Mouse (Mus musculus): ENCODE measurements around the gene Lrba.

Gene Lrba

GRCm38 (mm10) chr3:86796716-86797115 lies 572.2 kb downstream of the Lrba start:
- peak; percentile 56 for DNase-seq (ENCODE audit: extremely low spot score)

DNA sequence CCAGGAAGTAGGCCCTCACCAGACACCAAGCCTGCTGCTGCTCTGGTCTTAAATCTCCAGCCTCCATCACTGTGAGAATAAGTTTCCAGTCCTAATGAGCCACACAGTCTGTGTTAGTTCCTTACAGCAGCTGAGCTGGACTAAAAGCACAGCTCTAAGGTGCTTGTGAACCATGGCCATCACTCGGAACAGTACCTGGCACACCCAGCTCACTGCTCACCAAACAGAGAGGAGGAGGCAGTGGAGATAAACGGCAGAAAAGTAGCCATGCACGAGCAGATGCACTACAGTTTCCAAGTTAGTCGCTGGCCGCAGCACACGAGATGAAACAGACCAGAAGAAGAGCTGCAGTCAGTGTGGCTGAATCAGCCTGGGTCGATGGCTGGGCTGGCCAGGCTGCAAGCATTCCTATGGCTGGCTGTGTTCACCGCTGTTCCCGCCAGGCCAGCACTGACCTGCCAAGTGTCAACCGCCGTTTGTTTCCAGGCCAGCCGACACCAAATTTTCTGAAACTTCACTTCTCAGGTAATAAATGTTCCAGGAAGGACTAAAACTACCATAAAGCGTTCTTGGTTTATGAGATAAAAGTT lies 573.5 kb downstream of the Lrba start:
- DNase-seq (ENCODE audit: extremely low spot score): no peak

- DNase-seq (ENCODE audit: extremely low spot score): no peak
Observed at GRCm38 (mm10) chr3:86799041-86799440, 574.6 kb downstream of the Lrba start.

DNA sequence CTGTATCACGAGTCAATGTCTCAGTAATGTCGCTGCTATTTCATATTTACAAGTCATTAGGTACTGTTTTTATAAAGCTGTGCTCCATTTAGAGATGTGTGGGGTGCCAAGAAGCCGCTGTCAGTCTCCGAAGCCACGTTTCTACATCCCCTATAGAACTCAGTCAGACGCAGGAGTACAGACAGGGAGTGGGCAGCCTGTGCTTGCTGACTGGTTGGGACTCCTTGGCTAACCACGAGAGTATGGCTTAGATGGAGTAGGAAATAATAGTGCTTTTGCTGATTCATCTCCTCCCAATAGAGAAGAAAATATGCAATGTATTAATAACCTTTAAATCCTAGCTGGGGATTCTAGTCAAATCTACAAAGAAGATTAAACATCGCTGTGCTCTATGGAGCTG lies 576.4 kb downstream of the Lrba start:
- no peak for DNase-seq (ENCODE audit: extremely low spot score)

DNA sequence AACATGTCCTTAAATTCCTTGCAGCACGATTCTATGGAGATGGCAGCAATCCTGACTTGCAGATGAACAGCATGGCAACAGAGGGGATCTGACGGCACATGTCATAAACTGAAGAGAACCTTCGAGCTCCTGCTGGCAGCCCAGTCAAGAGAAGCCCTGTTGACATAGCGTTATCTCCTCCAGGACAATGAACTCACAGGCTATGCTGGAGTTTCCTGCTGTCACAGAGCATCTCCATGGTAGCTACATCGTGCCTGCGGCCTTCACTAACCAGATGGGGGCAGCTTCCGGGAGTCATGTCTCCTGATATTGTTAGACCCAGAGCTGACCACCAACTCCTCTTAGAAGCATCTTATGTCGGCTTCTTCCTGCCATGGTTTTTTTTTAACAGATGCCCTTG lies 578.3 kb downstream of the Lrba start:
- no peak for DNase-seq (ENCODE audit: extremely low spot score)

DNA sequence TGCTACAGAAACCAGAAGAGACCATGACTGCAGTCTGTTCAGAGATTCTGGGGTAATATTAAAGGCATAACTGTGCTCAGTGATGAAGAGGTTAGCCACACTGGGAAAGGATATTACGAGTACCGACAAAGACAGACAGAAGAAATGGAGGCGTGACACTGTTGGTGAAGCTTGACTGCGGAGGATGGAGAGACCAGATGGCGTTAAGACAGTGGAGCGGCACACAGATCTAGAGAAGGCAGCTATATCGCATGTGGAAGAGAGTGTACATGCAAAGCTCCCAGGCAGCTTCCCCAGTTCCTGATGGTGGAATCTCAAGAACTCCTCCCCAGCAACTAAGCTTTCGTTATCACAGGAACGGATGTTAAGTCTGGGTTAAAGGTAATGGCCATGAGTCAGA lies 579.8 kb downstream of the Lrba start:
- no peak for DNase-seq (ENCODE audit: extremely low spot score)

GRCm38 (mm10) chr3:86806834-86807233 lies 582.4 kb downstream of the Lrba start:
- DNase-seq (ENCODE audit: extremely low spot score): no peak

GRCm38 (mm10) chr3:86807750-86808467 lies 583.4 kb downstream of the Lrba start:
- DNase-seq (ENCODE audit: extremely low spot score): no peak

GRCm38 (mm10) chr3:86809199-86809598 lies 584.7 kb downstream of the Lrba start:
- no peak for DNase-seq (ENCODE audit: extremely low spot score)

GRCm38 (mm10) chr3:86809646-86810045 lies 585.2 kb downstream of the Lrba start:
- no peak for DNase-seq (ENCODE audit: extremely low spot score)

- DNase-seq (ENCODE audit: extremely low spot score): no peak
Observed at GRCm38 (mm10) chr3:86810908-86811307, 586.4 kb downstream of the Lrba start.

DNA sequence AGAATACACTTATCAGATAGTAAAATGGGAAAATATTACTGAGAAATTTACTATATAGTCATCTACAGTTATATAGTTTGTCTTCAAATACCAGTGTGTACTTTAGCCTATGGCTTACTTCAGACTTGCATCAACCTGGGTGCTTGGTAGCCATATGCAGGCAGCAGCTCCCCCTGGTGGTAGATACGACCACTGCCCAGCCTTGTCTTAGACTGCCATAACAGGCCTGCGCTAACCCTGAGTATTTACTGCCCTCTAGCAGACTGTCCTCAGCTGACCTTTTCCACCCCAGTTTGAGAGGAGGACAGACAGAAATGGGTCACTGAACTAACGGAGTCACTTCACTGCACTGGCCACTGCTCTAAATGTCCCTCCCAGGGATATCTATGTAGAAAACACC lies 588.2 kb downstream of the Lrba start:
- peak; percentile 75 for DNase-seq (ENCODE audit: extremely low spot score)

DNA sequence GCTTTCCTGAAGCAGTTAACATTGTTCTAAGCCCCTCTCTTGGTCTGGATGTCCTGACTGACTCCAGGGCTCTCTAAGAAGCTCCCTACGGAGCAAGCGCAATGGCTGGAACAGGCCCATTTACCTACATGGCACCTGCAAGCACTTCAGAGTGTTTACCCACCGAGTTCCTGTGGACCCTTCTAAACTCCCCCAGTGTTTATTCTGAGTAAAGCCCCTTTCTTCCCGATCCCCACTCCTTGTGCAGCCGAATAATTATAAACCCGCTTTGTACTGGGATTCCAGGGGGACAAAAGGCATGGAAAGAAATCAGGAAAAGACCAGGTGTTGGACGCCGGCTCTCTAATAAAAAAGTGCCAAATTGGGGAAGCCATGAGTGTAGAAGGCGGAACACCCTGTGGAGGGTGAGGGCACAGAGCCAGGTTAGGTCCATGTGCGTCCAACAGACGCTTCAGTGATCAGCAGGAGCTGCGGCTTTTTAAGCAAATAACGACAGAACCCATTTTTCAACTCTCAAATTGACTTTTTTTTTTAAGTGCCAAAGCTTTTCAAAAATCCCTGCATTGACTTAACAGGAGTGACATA lies 593.6 kb downstream of the Lrba start:
- no peak for DNase-seq (ENCODE audit: extremely low spot score)

GRCm38 (mm10) chr3:86819372-86819771 lies 594.9 kb downstream of the Lrba start:
- no peak for DNase-seq (ENCODE audit: extremely low spot score)

DNA sequence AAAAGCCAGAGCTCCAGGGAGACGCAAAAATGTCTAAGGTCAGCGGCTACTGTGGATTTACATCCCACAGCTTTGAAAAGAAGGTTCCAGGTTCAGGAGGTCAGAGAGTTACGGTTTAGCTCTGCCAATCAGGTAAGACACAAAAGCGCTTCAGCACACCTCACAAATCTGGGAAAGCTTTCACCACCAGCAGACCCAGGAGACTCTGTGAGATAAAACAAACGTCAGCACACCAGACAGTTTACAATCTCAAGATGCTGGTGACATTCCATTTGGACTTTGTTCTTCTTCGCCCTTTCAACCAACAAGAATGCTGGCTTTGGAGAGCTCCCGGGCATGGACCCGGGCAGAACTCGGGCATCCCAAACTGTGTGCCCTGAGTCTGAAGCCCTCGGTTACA lies 595.9 kb downstream of the Lrba start:
- DNase-seq (ENCODE audit: extremely low spot score): peak; percentile 25

GRCm38 (mm10) chr3:86821383-86821782 lies 596.9 kb downstream of the Lrba start:
- DNase-seq (ENCODE audit: extremely low spot score): no peak

DNA sequence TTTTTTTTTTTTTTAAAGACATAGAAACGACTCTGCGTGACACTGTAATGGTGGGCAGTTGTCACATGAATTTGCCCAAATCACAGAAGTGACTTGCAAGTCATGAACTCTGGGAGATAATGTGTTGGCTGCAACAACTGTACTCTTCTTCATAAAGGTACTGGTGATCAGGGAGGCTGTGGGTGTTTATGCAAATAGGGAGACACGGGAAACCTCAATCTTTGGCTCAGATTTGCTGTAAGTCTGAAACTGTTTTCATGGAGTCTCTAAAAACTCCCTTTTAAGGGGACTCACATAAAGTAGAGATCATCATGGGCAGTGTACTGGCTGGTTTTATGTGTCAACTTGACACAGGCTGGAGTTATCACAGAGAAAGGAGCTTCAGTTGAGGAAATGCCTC lies 603.0 kb downstream of the Lrba start:
- DNase-seq (ENCODE audit: extremely low spot score): no peak

GRCm38 (mm10) chr3:86832115-86832514 lies 607.6 kb downstream of the Lrba start:
- DNase-seq (ENCODE audit: extremely low spot score): no peak

Measured in embryo, embryonic 9.5 days (tissue).